Mouse (Mus musculus) liver, adult 2 months (tissue): ENCODE data around the gene Rcbtb2.

Experiments used
- CTCF ChIP-seq: fragments of 200-500 bp; IDR thresholded peaks from 2 replicates; pipeline ENCODE4 v1.5.1; 2011; ENCODE audit warnings: low read depth, low read length, control low read depth
- POLR2A ChIP-seq: fragments of 200-500 bp; IDR thresholded peaks from 2 replicates; pipeline ENCODE4 v1.6.1; 2011; ENCODE audit warnings: low read length, control low read depth; ENCODE audit not compliant: insufficient read depth; ENCODE audit errors: extremely low read depth

DNA sequence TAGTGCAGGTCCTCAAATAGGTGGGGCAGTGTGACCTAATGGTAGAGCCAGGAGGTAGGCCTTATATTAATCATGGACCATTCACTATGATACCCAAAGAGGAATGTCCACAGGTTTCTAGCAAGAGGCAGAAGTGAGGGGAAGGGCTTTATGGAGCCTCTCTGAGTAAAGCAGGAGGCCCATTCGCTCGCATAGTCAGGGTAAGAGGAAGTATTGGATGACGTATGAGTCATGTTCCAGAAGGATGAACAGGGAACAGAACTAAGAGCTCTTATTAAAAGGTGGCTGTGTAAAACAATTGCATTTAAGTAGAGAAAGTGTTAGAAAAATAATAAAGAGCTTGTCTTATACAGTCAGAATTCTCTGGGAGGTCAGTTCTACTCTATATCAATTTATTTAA lies 57.8 kb downstream of the Rcbtb2 start:
- no peak for TF ChIP-seq CTCF
- no peak for TF ChIP-seq POLR2A
